Mouse (Mus musculus): ENCODE data around the gene Nudt8. TPM values are rescaled to one million over a fixed set of nuclear protein-coding genes. Genes with fewer than 3 reads are reported as not detected.

Gene Nudt8
- polyA plus RNA-seq, 1 experiment from 2014 or later = 25.8 TPM

DNA sequence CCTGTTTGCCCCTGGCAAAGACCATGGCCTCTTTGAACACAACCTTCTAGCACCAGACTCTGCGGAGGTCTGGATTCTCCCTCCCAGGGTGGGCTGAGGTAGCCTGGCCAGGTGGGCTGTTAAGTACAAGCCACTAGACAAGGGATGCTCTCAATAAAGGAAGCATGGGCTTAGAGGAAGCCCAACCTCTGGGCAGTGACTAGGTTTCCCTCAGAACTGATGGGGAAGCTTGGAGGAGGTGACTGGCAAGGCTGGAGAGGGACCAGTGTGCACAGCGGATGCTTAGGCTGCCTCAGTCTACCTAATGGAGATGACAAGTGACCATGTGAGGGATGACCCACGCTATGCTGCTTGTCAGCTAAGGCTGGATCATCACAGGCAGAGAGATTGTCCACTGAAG lies 8.4 kb upstream of the Nudt8 start:
- DNase-seq (ENCODE audit: low spot score) = no peak

GRCm38 (mm10) chr19:3992416-3992815 lies 8.0 kb upstream of the Nudt8 start, which contains the start of gene Tbx10:
Tbx10 (plus strand) TSS chr19:3992752.
- 44% methylated on average over 5 of the region's 5 CpGs for WGBS
- Histone ChIP-seq H3K4me2 (ENCODE audit: low read depth, low read length) (no peak within 1 kb of the TSS), H3K4me1 (ENCODE audit: control insufficient read depth, insufficient read depth, low read length) (no peaks in the 10 kb centered on the region), H3K27me3 (replicated peaks; ENCODE audit: control insufficient read depth, insufficient read depth, low read length) (no peaks in the 10 kb centered on the region), H3K9me3 (ENCODE audit: control insufficient read depth, low read length) (no peaks in the 10 kb centered on the region), H3K9ac (ENCODE audit: low read depth, low read length) (no peak within 1 kb of the TSS), H3K4me3 (ENCODE audit: low read depth, low read length) (no peak within 1 kb of the TSS), H3K27ac (replicated peaks; ENCODE audit: low read depth, low read length) (no peak within 1 kb of the TSS), H3K36me3 (ENCODE audit: control insufficient read depth, insufficient read depth, low read length) (no peaks in the 10 kb centered on the region)
- ATAC-seq (ENCODE audit: low read depth) = no peak
- DNase-seq (ENCODE audit: low spot score) = no peak

More for the DNA sequence above, 8.4 kb upstream of the Nudt8 start:
- Histone ChIP-seq H3K9me3 (ENCODE audit: control insufficient read depth, low read length) (no peaks in the 10 kb centered on the region), H3K4me3 (ENCODE audit: low read depth, low read length) (no peak overlapping the region), H3K4me1 (ENCODE audit: control insufficient read depth, insufficient read depth, low read length) (no peaks in the 10 kb centered on the region; the same call in 1 of the 2 replicates), H3K9ac (ENCODE audit: low read depth, low read length) (no peak overlapping the region), H3K27ac (replicated peaks; ENCODE audit: low read depth, low read length) (no peak overlapping the region), H3K36me3 (ENCODE audit: control insufficient read depth, insufficient read depth, low read length) (no peaks in the 10 kb centered on the region), H3K27me3 (replicated peaks; ENCODE audit: control insufficient read depth, insufficient read depth, low read length) (no peaks in the 10 kb centered on the region), H3K4me2 (ENCODE audit: low read depth, low read length) (no peak overlapping the region)
- 86% methylated on average over 3 of the region's 3 CpGs for WGBS
- ATAC-seq (ENCODE audit: low read depth) = no peak

DNA sequence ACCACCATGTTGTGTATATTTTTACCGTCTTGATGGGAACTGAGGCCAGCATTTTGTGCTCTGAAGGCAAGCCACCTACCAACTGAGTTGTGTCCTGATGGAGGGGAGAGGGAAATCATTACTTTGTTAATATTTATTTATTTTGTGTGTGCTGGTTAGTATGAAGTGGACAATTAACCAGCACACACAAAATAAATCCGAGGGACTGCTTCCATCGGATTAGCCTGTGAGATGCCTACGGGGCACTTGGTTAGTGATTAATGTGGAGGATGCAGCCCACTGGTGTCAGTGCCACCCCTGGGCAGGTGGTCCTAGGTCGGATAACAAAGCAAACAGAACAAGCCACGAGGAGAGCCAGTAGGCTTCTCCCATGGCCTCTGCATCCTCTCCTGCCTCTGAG lies 5.4 kb upstream of the Nudt8 start:
- ATAC-seq (ENCODE audit: low read depth) (no peak), DNase-seq (ENCODE audit: low spot score) (no peak)
- Histone ChIP-seq H3K9me3 (ENCODE audit: control insufficient read depth, low read length) (no peaks in the 10 kb centered on the region), H3K36me3 (ENCODE audit: control insufficient read depth, insufficient read depth, low read length) (no peaks in the 10 kb centered on the region), H3K4me3 (ENCODE audit: low read depth, low read length) (no peak overlapping the region), H3K4me2 (ENCODE audit: low read depth, low read length) (no peak overlapping the region), H3K4me1 (ENCODE audit: control insufficient read depth, insufficient read depth, low read length) (no peaks in the 10 kb centered on the region), H3K27ac (replicated peaks; ENCODE audit: low read depth, low read length) (no peak overlapping the region), H3K9ac (ENCODE audit: low read depth, low read length) (no peak overlapping the region), H3K27me3 (replicated peaks; ENCODE audit: control insufficient read depth, insufficient read depth, low read length) (no peaks in the 10 kb centered on the region)
- WGBS = 67% methylated on average over 6 of the region's 6 CpGs

- Histone ChIP-seq H3K27me3 (replicated peaks; ENCODE audit: control insufficient read depth, insufficient read depth, low read length) (no peaks in the 10 kb centered on the region), H3K4me1 (ENCODE audit: control insufficient read depth, insufficient read depth, low read length) (no peaks in the 10 kb centered on the region), H3K27ac (replicated peaks; ENCODE audit: low read depth, low read length) (no peak overlapping the region), H3K9me3 (ENCODE audit: control insufficient read depth, low read length) (no peaks in the 10 kb centered on the region), H3K9ac (ENCODE audit: low read depth, low read length) (no peak overlapping the region), H3K36me3 (ENCODE audit: control insufficient read depth, insufficient read depth, low read length) (no peaks in the 10 kb centered on the region), H3K4me3 (ENCODE audit: low read depth, low read length) (no peak overlapping the region), H3K4me2 (ENCODE audit: low read depth, low read length) (no peak overlapping the region)
- DNase-seq (ENCODE audit: low spot score) (no peak), ATAC-seq (ENCODE audit: low read depth) (no peak)
- WGBS = 80% methylated on average over 3 of the region's 3 CpGs
These were observed 4.9 kb upstream of the Nudt8 start for GRCm38 (mm10) chr19:3995505-3995904.

DNA sequence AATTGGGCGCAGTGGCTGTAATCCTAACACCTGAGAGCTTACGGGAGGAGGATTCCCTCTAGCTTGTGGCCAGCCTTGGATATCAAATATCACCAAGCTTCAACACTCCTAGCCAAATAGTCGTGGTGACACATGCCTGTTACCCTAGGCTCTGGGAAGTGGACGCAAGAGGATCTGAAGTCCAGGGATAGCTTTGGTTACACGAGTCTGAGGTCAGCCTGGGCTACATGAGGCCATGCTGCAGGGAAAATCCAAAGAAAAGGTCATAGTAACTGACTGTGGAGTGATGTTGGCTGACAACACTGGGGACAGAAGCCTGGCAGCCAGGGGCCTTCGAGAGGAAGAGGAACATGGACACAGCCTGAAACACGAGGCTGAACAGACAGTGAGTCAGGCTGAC lies 4.3 kb upstream of the Nudt8 start:
- Histone ChIP-seq H3K4me1 (ENCODE audit: control insufficient read depth, insufficient read depth, low read length) (peaks cover 4% of the 10 kb centered on the region; the same call in 1 of the 2 replicates), H3K27me3 (replicated peaks; ENCODE audit: control insufficient read depth, insufficient read depth, low read length) (no peaks in the 10 kb centered on the region), H3K36me3 (ENCODE audit: control insufficient read depth, insufficient read depth, low read length) (no peaks in the 10 kb centered on the region), H3K27ac (replicated peaks; ENCODE audit: low read depth, low read length) (no peak overlapping the region), H3K9ac (ENCODE audit: low read depth, low read length) (no peak overlapping the region), H3K4me2 (ENCODE audit: low read depth, low read length) (no peak overlapping the region), H3K4me3 (ENCODE audit: low read depth, low read length) (no peak overlapping the region), H3K9me3 (ENCODE audit: control insufficient read depth, low read length) (no peaks in the 10 kb centered on the region)
- WGBS = 46% methylated on average over 7 of the region's 7 CpGs
- ATAC-seq (ENCODE audit: low read depth) = no peak
- no peak for DNase-seq (ENCODE audit: low spot score)

GRCm38 (mm10) chr19:3996747-3997146 lies 3.6 kb upstream of the Nudt8 start:
- H3K27ac ChIP-seq (replicated peaks; ENCODE audit: low read depth, low read length) = no peak overlapping the region
- no peaks in the 10 kb centered on the region for H3K9me3 ChIP-seq (ENCODE audit: control insufficient read depth, low read length)
- H3K9ac ChIP-seq (ENCODE audit: low read depth, low read length) = no peak overlapping the region
- 76% methylated on average over 7 of the region's 8 CpGs for WGBS
- no peak overlapping the region for H3K4me2 ChIP-seq (ENCODE audit: low read depth, low read length)
- DNase-seq (ENCODE audit: low spot score) (no peak), ATAC-seq (ENCODE audit: low read depth) (no peak)
- no peaks in the 10 kb centered on the region for H3K36me3 ChIP-seq (ENCODE audit: control insufficient read depth, insufficient read depth, low read length)
- no peak overlapping the region for H3K4me3 ChIP-seq (ENCODE audit: low read depth, low read length)
- H3K27me3 ChIP-seq (replicated peaks; ENCODE audit: control insufficient read depth, insufficient read depth, low read length) = no peaks in the 10 kb centered on the region
- peaks cover 7% of the 10 kb centered on the region; the same call in 1 of the 2 replicates for H3K4me1 ChIP-seq (ENCODE audit: control insufficient read depth, insufficient read depth, low read length)

GRCm38 (mm10) chr19:3997231-3997630 lies 3.1 kb upstream of the Nudt8 start:
- DNase-seq (ENCODE audit: low spot score) (no peak), ATAC-seq (ENCODE audit: low read depth) (no peak)
- Histone ChIP-seq H3K36me3 (ENCODE audit: control insufficient read depth, insufficient read depth, low read length) (no peaks in the 10 kb centered on the region), H3K4me2 (ENCODE audit: low read depth, low read length) (no peak overlapping the region), H3K27ac (replicated peaks; ENCODE audit: low read depth, low read length) (no peak overlapping the region), H3K9ac (ENCODE audit: low read depth, low read length) (no peak overlapping the region), H3K4me1 (ENCODE audit: control insufficient read depth, insufficient read depth, low read length) (peaks cover 7% of the 10 kb centered on the region; the same call in 1 of the 2 replicates), H3K9me3 (ENCODE audit: control insufficient read depth, low read length) (no peaks in the 10 kb centered on the region), H3K4me3 (ENCODE audit: low read depth, low read length) (no peak overlapping the region), H3K27me3 (replicated peaks; ENCODE audit: control insufficient read depth, insufficient read depth, low read length) (no peaks in the 10 kb centered on the region)
- 67% methylated on average over 8 of the region's 8 CpGs for WGBS

GRCm38 (mm10) chr19:3998335-3998734 lies 2.0 kb upstream of the Nudt8 start:
- ATAC-seq (ENCODE audit: low read depth) (no peak), DNase-seq (ENCODE audit: low spot score) (no peak)
- Histone ChIP-seq H3K36me3 (ENCODE audit: control insufficient read depth, insufficient read depth, low read length) (no peaks in the 10 kb centered on the region), H3K9ac (ENCODE audit: low read depth, low read length) (no peak overlapping the region), H3K9me3 (ENCODE audit: control insufficient read depth, low read length) (no peaks in the 10 kb centered on the region), H3K27ac (replicated peaks; ENCODE audit: low read depth, low read length) (no peak overlapping the region), H3K27me3 (replicated peaks; ENCODE audit: control insufficient read depth, insufficient read depth, low read length) (no peaks in the 10 kb centered on the region), H3K4me3 (ENCODE audit: low read depth, low read length) (no peak overlapping the region), H3K4me2 (ENCODE audit: low read depth, low read length) (no peak overlapping the region), H3K4me1 (ENCODE audit: control insufficient read depth, insufficient read depth, low read length) (peaks cover 7% of the 10 kb centered on the region; the same call in 1 of the 2 replicates)
- 68% methylated on average over 8 of the region's 8 CpGs for WGBS

- H3K4me3 ChIP-seq (ENCODE audit: low read depth, low read length) = peak overlapping the region; percentile 71
- no peaks in the 10 kb centered on the region for H3K27me3 ChIP-seq (replicated peaks; ENCODE audit: control insufficient read depth, insufficient read depth, low read length)
- H3K4me2 ChIP-seq (ENCODE audit: low read depth, low read length) = peak overlapping the region; percentile 85
- no peak overlapping the region for H3K27ac ChIP-seq (replicated peaks; ENCODE audit: low read depth, low read length)
- H3K9me3 ChIP-seq (ENCODE audit: control insufficient read depth, low read length) = no peaks in the 10 kb centered on the region
- no peaks in the 10 kb centered on the region for H3K36me3 ChIP-seq (ENCODE audit: control insufficient read depth, insufficient read depth, low read length)
- 86% methylated on average over 9 of the region's 9 CpGs for WGBS
- DNase-seq (ENCODE audit: low spot score) (no peak), ATAC-seq (ENCODE audit: low read depth) (no peak)
- no peak overlapping the region for H3K9ac ChIP-seq (ENCODE audit: low read depth, low read length)
- peaks cover 7% of the 10 kb centered on the region; the same call in 1 of the 2 replicates for H3K4me1 ChIP-seq (ENCODE audit: control insufficient read depth, insufficient read depth, low read length)
These were observed 1.2 kb upstream of the Nudt8 start for GRCm38 (mm10) chr19:3999121-3999730.

Measured in embryonic facial prominence, embryonic 14.5 days (tissue).